Mouse (Mus musculus): Measurements from ENCODE around the gene Med13l.

DNA sequence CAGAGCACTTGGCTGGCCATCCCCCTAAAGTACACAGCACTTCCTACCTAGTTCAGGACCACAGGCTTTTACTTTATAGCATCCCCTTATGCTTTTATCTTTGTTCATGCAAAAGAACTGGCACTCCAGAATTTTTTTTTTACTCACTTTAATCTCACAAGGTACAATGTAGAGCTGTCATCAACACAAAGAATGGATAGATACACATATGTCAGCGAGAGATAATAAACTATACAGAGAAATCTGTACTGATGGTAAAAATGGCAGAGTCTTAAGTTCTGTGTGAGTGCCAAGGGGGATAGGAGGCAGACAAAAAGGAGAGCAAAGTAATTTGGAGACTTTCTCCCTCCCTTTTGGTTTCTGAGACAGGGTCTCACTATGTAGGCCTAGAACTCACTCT lies 47.4 kb downstream of the Med13l start:
- no peak for TF ChIP-seq GATA1 (IDR thresholded peaks at IDR 0.05; ENCODE audit: low read length)
- no peak for TF ChIP-seq TAL1 (IDR thresholded peaks at IDR 0.05; ENCODE audit: low read length)

All from erythroblast, embryonic 14.5 days (primary cell).